Mouse (Mus musculus): Measurements from ENCODE around the gene Tada3. TPM values are rescaled to one million over a fixed set of nuclear protein-coding genes. Genes with fewer than 3 reads are reported as not detected.

Gene Tada3
- polyA plus RNA-seq, 1 experiment from 2014 or later, result 53.4 TPM

- 0 out of 2 replicates have a peak, but pooled peaks cover 2% of the 10 kb centered on the region for H3K27me3 ChIP-seq
- no peak for ATAC-seq (ENCODE audit: insufficient number of reproducible peaks, insufficient read depth, low FRiP score, low TSS enrichment)
- no peaks in the 10 kb centered on the region for H3K4me1 ChIP-seq
- WGBS, result 96% methylated on average over 1 of the region's 1 CpGs
- no peak overlapping the region for H3K9ac ChIP-seq
- H3K27ac ChIP-seq, result no peak overlapping the region
- H3K9me3 ChIP-seq, result no peaks in the 10 kb centered on the region
- peaks cover 6% of the 10 kb centered on the region for H3K36me3 ChIP-seq
- H3K4me3 ChIP-seq, result no peak overlapping the region
- no peak overlapping the region for H3K4me2 ChIP-seq (replicated peaks)
Measured at GRCm38 (mm10) chr6:113362241-113362640, 15.4 kb downstream of the Tada3 start.

- Histone ChIP-seq H3K27ac (no peak overlapping the region), H3K4me1 (no peaks in the 10 kb centered on the region), H3K4me2 (replicated peaks) (no peak overlapping the region), H3K9me3 (no peaks in the 10 kb centered on the region), H3K9ac (no peak overlapping the region), H3K27me3 (0 out of 2 replicates have a peak, but pooled peaks cover 3% of the 10 kb centered on the region), H3K36me3 (no peaks in the 10 kb centered on the region), H3K4me3 (no peak overlapping the region)
- 67% methylated on average over 4 of the region's 4 CpGs for WGBS
- no peak for ATAC-seq (ENCODE audit: insufficient number of reproducible peaks, insufficient read depth, low FRiP score, low TSS enrichment)
Measured at GRCm38 (mm10) chr6:113361476-113361875, 16.2 kb downstream of the Tada3 start.

DNA sequence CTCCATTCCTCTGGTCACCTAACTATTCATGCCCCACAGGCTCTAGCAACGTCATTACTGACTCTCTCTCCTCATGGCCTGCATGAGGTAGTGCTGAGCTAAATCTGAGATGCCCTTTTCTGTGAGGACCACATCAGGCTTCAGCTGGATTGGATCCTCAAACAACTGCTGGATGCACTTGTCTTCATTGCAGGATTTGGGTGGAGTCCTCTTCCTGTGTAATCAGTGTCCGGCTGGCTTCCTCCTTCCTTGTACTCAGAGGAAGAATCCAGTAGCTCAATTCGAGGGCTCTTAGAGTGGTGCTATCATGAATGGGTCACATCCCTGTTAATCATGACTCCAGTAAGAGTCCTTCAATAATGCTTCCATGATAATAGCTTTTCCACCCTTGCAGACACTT is 24.0 kb downstream of the Tada3 start:
- H3K4me1 ChIP-seq, result no peaks in the 10 kb centered on the region
- no peak overlapping the region for H3K9ac ChIP-seq
- no peak overlapping the region for H3K27ac ChIP-seq
- no peak for ATAC-seq (ENCODE audit: insufficient number of reproducible peaks, insufficient read depth, low FRiP score, low TSS enrichment)
- H3K27me3 ChIP-seq, result 0 out of 2 replicates have a peak, but pooled peaks cover 3% of the 10 kb centered on the region
- no peaks in the 10 kb centered on the region for H3K9me3 ChIP-seq
- H3K36me3 ChIP-seq, result no peaks in the 10 kb centered on the region
- H3K4me2 ChIP-seq (replicated peaks), result no peak overlapping the region
- H3K4me3 ChIP-seq, result no peak overlapping the region
- WGBS, result 69% methylated on average over 3 of the region's 3 CpGs

- Histone ChIP-seq H3K4me2 (replicated peaks) (no peak overlapping the region), H3K4me1 (no peaks in the 10 kb centered on the region), H3K9ac (no peak overlapping the region), H3K9me3 (no peaks in the 10 kb centered on the region), H3K36me3 (no peaks in the 10 kb centered on the region), H3K27ac (no peak overlapping the region), H3K4me3 (no peak overlapping the region), H3K27me3 (0 out of 2 replicates have a peak, but pooled peaks cover 3% of the 10 kb centered on the region)
- ATAC-seq (ENCODE audit: insufficient number of reproducible peaks, insufficient read depth, low FRiP score, low TSS enrichment), result no peak
- 68% methylated on average over 3 of the region's 3 CpGs for WGBS
Measured at GRCm38 (mm10) chr6:113352820-113353219, 24.9 kb downstream of the Tada3 start.

- Histone ChIP-seq H3K27me3 (no peaks in the 10 kb centered on the region), H3K36me3 (no peaks in the 10 kb centered on the region), H3K9me3 (no peaks in the 10 kb centered on the region), H3K27ac (no peak overlapping the region), H3K4me2 (replicated peaks) (no peak overlapping the region), H3K4me3 (no peak overlapping the region), H3K4me1 (no peaks in the 10 kb centered on the region), H3K9ac (no peak overlapping the region)
- 61% methylated on average over 10 of the region's 10 CpGs for WGBS
- ATAC-seq (ENCODE audit: insufficient number of reproducible peaks, insufficient read depth, low FRiP score, low TSS enrichment), result no peak
Measured at GRCm38 (mm10) chr6:113351653-113352052, 26.0 kb downstream of the Tada3 start.

DNA sequence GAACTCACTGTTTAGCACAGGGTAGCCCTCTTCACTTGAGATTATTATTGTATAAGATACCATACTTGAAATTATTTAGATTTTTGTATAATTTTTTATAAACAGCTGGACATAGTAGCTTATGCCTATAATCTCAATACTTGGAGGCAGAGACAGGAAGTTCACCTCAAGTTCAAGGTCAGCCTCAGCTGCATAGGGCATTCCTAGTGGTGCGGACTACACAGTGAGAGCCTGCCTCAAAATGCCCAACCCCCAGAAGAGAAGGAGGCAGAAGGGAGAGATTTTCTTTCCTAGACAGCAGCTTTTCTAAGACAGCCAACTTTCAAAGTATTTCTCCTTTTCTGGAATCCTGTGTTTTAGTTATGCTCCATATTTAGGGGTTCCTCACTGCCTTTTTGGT is 26.5 kb downstream of the Tada3 start:
- Histone ChIP-seq H3K4me2 (replicated peaks) (no peak overlapping the region), H3K9me3 (no peaks in the 10 kb centered on the region), H3K27me3 (no peaks in the 10 kb centered on the region), H3K9ac (no peak overlapping the region), H3K36me3 (no peaks in the 10 kb centered on the region), H3K27ac (no peak overlapping the region), H3K4me3 (no peak overlapping the region), H3K4me1 (no peaks in the 10 kb centered on the region)
- ATAC-seq (ENCODE audit: insufficient number of reproducible peaks, insufficient read depth, low FRiP score, low TSS enrichment), result no peak
- 63% methylated on average over 1 of the region's 1 CpGs for WGBS

GRCm38 (mm10) chr6:113350538-113350937 is 27.1 kb downstream of the Tada3 start:
- no peaks in the 10 kb centered on the region for H3K9me3 ChIP-seq
- ATAC-seq (ENCODE audit: insufficient number of reproducible peaks, insufficient read depth, low FRiP score, low TSS enrichment), result no peak

DNA sequence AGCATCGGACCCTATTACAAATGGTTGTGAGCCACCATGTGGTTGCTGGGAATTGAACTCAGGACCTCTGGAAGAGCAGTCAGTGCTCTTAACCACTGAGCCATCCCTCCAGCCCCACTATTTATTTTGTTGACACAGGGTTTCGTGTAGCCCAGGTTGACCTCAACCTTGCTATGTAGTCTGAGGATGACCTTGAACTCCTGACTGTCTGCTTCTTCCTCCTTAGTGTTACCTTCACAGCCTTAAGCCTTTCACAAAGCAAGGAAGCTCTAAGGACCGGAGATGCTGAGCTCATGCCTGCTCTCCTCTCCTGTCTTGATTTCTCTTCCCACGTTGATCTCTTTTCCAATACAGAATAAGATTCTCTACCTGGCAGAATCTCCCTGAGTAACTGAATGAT is 30.8 kb downstream of the Tada3 start:
- Histone ChIP-seq H3K27me3 (no peaks in the 10 kb centered on the region), H3K4me1 (peaks cover 12% of the 10 kb centered on the region), H3K9ac (no peak overlapping the region), H3K9me3 (no peaks in the 10 kb centered on the region), H3K27ac (no peak overlapping the region), H3K36me3 (no peaks in the 10 kb centered on the region), H3K4me3 (no peak overlapping the region), H3K4me2 (replicated peaks) (no peak overlapping the region)
- WGBS, result 72% methylated on average over 4 of the region's 4 CpGs
- no peak for ATAC-seq (ENCODE audit: insufficient number of reproducible peaks, insufficient read depth, low FRiP score, low TSS enrichment)

More at GRCm38 (mm10) chr6:113350538-113350937, 27.1 kb downstream of the Tada3 start:
- Histone ChIP-seq H3K4me1 (no peaks in the 10 kb centered on the region), H3K4me3 (no peak overlapping the region), H3K27ac (no peak overlapping the region), H3K36me3 (no peaks in the 10 kb centered on the region), H3K27me3 (no peaks in the 10 kb centered on the region), H3K9ac (no peak overlapping the region), H3K4me2 (replicated peaks) (no peak overlapping the region)

- ATAC-seq (ENCODE audit: insufficient number of reproducible peaks, insufficient read depth, low FRiP score, low TSS enrichment), result no peak
- 62% methylated on average over 2 of the region's 2 CpGs for WGBS
- peak overlapping the region; percentile 46; the same call in 1 of the 2 replicates for H3K27ac ChIP-seq
- H3K9me3 ChIP-seq, result no peaks in the 10 kb centered on the region
- no peak overlapping the region for H3K9ac ChIP-seq
- H3K36me3 ChIP-seq, result peaks cover 15% of the 10 kb centered on the region
- H3K4me3 ChIP-seq, result no peak overlapping the region; the same call in 1 of the 2 replicates
- no peaks in the 10 kb centered on the region for H3K27me3 ChIP-seq
- peak overlapping the region; percentile 75 for H3K4me2 ChIP-seq (replicated peaks)
- peaks cover 15% of the 10 kb centered on the region for H3K4me1 ChIP-seq
Measured at GRCm38 (mm10) chr6:113344321-113344720, 33.4 kb downstream of the Tada3 start.

GRCm38 (mm10) chr6:113343177-113344092 is 34.2 kb downstream of the Tada3 start, which contains the start of gene Camk1:
Gene Camk1 (minus strand): TSS chr6:113343984.
- Histone ChIP-seq H3K36me3 (peaks cover 24% of the 10 kb centered on the region), H3K27me3 (no peaks in the 10 kb centered on the region), H3K4me2 (replicated peaks) (peak within 1 kb of the TSS; percentile 75), H3K4me1 (peaks cover 15% of the 10 kb centered on the region), H3K9ac (peak within 1 kb of the TSS; percentile 93), H3K9me3 (no peaks in the 10 kb centered on the region), H3K27ac (peak within 1 kb of the TSS; percentile 46), H3K4me3 (peak within 1 kb of the TSS; percentile 61)
- peak; percentile 80 for ATAC-seq (ENCODE audit: insufficient number of reproducible peaks, insufficient read depth, low FRiP score, low TSS enrichment)
- 16% methylated on average over 32 of the region's 32 CpGs for WGBS

- H3K27me3 ChIP-seq, result no peaks in the 10 kb centered on the region
- H3K4me1 ChIP-seq, result peaks cover 15% of the 10 kb centered on the region
- H3K4me3 ChIP-seq, result 0 out of 2 replicates have a peak overlapping the region, but pooled peaks have one; percentile 2
- no peak overlapping the region for H3K27ac ChIP-seq
- WGBS, result 32% methylated on average over 4 of the region's 7 CpGs
- peak overlapping the region; percentile 75 for H3K4me2 ChIP-seq (replicated peaks)
- peaks cover 31% of the 10 kb centered on the region for H3K36me3 ChIP-seq
- H3K9ac ChIP-seq, result no peak overlapping the region
- no peaks in the 10 kb centered on the region for H3K9me3 ChIP-seq
- no peak for ATAC-seq (ENCODE audit: insufficient number of reproducible peaks, insufficient read depth, low FRiP score, low TSS enrichment)
Measured at GRCm38 (mm10) chr6:113342297-113342696, 35.4 kb downstream of the Tada3 start.

DNA sequence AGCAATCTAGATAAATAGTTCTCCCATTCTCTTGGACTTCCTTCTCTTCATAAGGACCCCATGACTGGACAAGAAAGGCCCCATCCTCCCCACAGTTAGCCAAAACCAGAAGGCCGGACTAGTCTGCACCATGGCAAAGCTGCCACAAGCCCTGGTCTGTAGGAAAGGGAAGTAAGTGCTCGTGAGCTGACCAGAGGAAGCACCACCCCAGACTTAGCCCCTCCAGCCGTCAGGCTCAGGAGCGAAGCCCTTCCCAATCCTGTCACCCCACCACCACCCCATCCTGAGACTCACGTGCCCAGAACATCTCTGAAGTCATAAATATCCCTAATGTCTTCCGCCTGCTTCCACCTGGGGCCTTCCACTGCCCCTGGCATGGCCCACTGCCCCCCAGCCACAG is 36.1 kb downstream of the Tada3 start:
- 79% methylated on average over 6 of the region's 6 CpGs for WGBS
- no peak for ATAC-seq (ENCODE audit: insufficient number of reproducible peaks, insufficient read depth, low FRiP score, low TSS enrichment)
- Histone ChIP-seq H3K9me3 (no peaks in the 10 kb centered on the region), H3K4me2 (replicated peaks) (peak overlapping the region; percentile 75; the same call in 1 of the 2 replicates), H3K27ac (0 out of 2 replicates have a peak overlapping the region, but pooled peaks have one; percentile 23), H3K27me3 (no peaks in the 10 kb centered on the region), H3K4me3 (no peak overlapping the region), H3K9ac (peak overlapping the region; percentile 24; the same call in 1 of the 2 replicates), H3K36me3 (peaks cover 31% of the 10 kb centered on the region), H3K4me1 (peaks cover 15% of the 10 kb centered on the region)
